Mouse (Mus musculus) kidney, embryonic 15.5 days (tissue): Measurements from ENCODE around the gene H2afy2. TPM values are rescaled to one million over a fixed set of nuclear protein-coding genes. Genes with fewer than 3 reads are reported as not detected.

Experiments used
- ATAC-seq: fragments of 200-750 bp; cut with Nextera tagmentation; replicated peaks from 2 replicates; pipeline ENCODE4 v1.8.0; 2017; ENCODE audit warnings: moderate TSS enrichment; ENCODE audit not compliant: low FRiP score
- H3K27ac ChIP-seq: fragments of 300-500 bp; sonication (generic); 2 replicates; pipeline ENCODE4 v1.5.1; 2015; ENCODE audit warnings: mild to moderate bottlenecking, inconsistent platforms
- H3K27me3 ChIP-seq: fragments of 300-500 bp; sonication (generic); 2 replicates; pipeline ENCODE4 v1.6.1; 2015; ENCODE audit warnings: inconsistent platforms
- H3K36me3 ChIP-seq: fragments of 300-500 bp; sonication (generic); 2 replicates; pipeline ENCODE4 v1.6.1; 2015; ENCODE audit warnings: inconsistent platforms
- H3K4me1 ChIP-seq: fragments of 300-500 bp; sonication (generic); 2 replicates; pipeline ENCODE4 v1.6.1; 2015; ENCODE audit warnings: inconsistent platforms
- H3K4me2 ChIP-seq: fragments of 300-500 bp; sonication (generic); 2 replicates; pipeline ENCODE4 v1.6.1; 2015; ENCODE audit warnings: moderate library complexity, mild to moderate bottlenecking, inconsistent platforms
- H3K4me3 ChIP-seq: fragments of 300-500 bp; sonication (generic); replicated peaks from 2 replicates; pipeline ENCODE4 v1.5.1; 2015; ENCODE audit warnings: mild to moderate bottlenecking, inconsistent platforms
- H3K9ac ChIP-seq: fragments of 300-500 bp; sonication (generic); 2 replicates; pipeline ENCODE4 v1.6.1; 2015; ENCODE audit warnings: mild to moderate bottlenecking, inconsistent platforms
- H3K9me3 ChIP-seq: fragments of 300-500 bp; sonication (generic); replicated peaks from 2 replicates; pipeline ENCODE4 v1.6.1; 2016; ENCODE audit warnings: inconsistent platforms
- WGBS: fragments of 180-500 bp; shearing (Covaris S2); methylation state at CpG from one replicate; pipeline ENCODE4 v1.1.7; 2015; ENCODE audit warnings: mixed read lengths; 5-methylcytosine and 5-hydroxymethylcytosine counted together
- polyA plus RNA-seq: library from polyadenylated mRNA; unstranded; fragments of >200 nt; fragmentation: Nextera tagmentation; extraction: Ambion mirVana; gene quantifications from 2 replicates; pipeline ENCODE4 v1.2.1, GENCODE M21; 2015

Gene H2afy2
- polyA plus RNA-seq, 1 experiment from 2014 or later, result 155 TPM

GRCm38 (mm10) chr10:61717406-61718296, 66.3 kb downstream of the H2afy2 start:
- H3K36me3 ChIP-seq, result no peaks in the 10 kb centered on the region
- no peak overlapping the region for H3K4me3 ChIP-seq
- ATAC-seq, result no peak
- no peaks in the 10 kb centered on the region for H3K9me3 ChIP-seq
- no peak overlapping the region for H3K27ac ChIP-seq
- peaks cover 13% of the 10 kb centered on the region for H3K4me1 ChIP-seq
- no peaks in the 10 kb centered on the region for H3K27me3 ChIP-seq
- H3K9ac ChIP-seq, result no peak overlapping the region
- 91% methylated on average over 12 of the region's 12 CpGs for WGBS
- H3K4me2 ChIP-seq, result no peak overlapping the region

GRCm38 (mm10) chr10:61715996-61716864, 67.7 kb downstream of the H2afy2 start:
- ATAC-seq, result peak; percentile 12; the same call in 1 of the 2 replicates
- H3K27me3 ChIP-seq, result no peaks in the 10 kb centered on the region
- H3K9me3 ChIP-seq, result no peaks in the 10 kb centered on the region
- H3K9ac ChIP-seq, result no peak overlapping the region
- no peak overlapping the region for H3K27ac ChIP-seq
- H3K4me1 ChIP-seq, result peaks cover 13% of the 10 kb centered on the region
- peak overlapping the region; percentile 87 for H3K4me2 ChIP-seq
- no peaks in the 10 kb centered on the region for H3K36me3 ChIP-seq
- peak overlapping the region; percentile 71 for H3K4me3 ChIP-seq
- 75% methylated on average over 7 of the region's 7 CpGs for WGBS

- no peaks in the 10 kb centered on the region for H3K27me3 ChIP-seq
- H3K27ac ChIP-seq, result no peak overlapping the region
- ATAC-seq, result peak; percentile 55
- no peaks in the 10 kb centered on the region for H3K36me3 ChIP-seq
- no peaks in the 10 kb centered on the region for H3K9me3 ChIP-seq
- H3K9ac ChIP-seq, result peak overlapping the region; percentile 21; the same call in 1 of the 2 replicates
- WGBS, result under 1% methylated on average over 11 of the region's 11 CpGs
- H3K4me2 ChIP-seq, result peak overlapping the region; percentile 87
- peaks cover 13% of the 10 kb centered on the region for H3K4me1 ChIP-seq
- peak overlapping the region; percentile 71 for H3K4me3 ChIP-seq
Measured at GRCm38 (mm10) chr10:61715462-61715837, 68.5 kb downstream of the H2afy2 start.

- H3K9ac ChIP-seq, result peak within 1 kb of the TSS; percentile 21; the same call in 1 of the 2 replicates
- peak within 1 kb of the TSS; percentile 3; the same call in 1 of the 2 replicates for H3K27ac ChIP-seq
- H3K4me3 ChIP-seq, result peak within 1 kb of the TSS; percentile 71
- 15% methylated on average over 26 of the region's 36 CpGs for WGBS
- no peaks in the 10 kb centered on the region for H3K36me3 ChIP-seq
- ATAC-seq, result peak; percentile 93
- peak within 1 kb of the TSS; percentile 87 for H3K4me2 ChIP-seq
- H3K4me1 ChIP-seq, result peaks cover 13% of the 10 kb centered on the region
- H3K27me3 ChIP-seq, result no peaks in the 10 kb centered on the region
- no peaks in the 10 kb centered on the region for H3K9me3 ChIP-seq
Measured at GRCm38 (mm10) chr10:61714771-61715461, 69.0 kb downstream of the H2afy2 start, which contains the start of gene Aifm2. TSS of gene Aifm2 (plus strand) at chr10:61715263.

GRCm38 (mm10) chr10:61714146-61714545, 69.8 kb downstream of the H2afy2 start:
- WGBS, result 98% methylated on average over 4 of the region's 4 CpGs
- Histone ChIP-seq H3K4me2 (no peak overlapping the region), H3K27me3 (no peaks in the 10 kb centered on the region), H3K27ac (no peak overlapping the region), H3K4me1 (peaks cover 13% of the 10 kb centered on the region), H3K9ac (no peak overlapping the region), H3K36me3 (no peaks in the 10 kb centered on the region), H3K4me3 (no peak overlapping the region), H3K9me3 (no peaks in the 10 kb centered on the region)
- no peak for ATAC-seq

GRCm38 (mm10) chr10:61713601-61714000, 70.3 kb downstream of the H2afy2 start:
- Histone ChIP-seq H3K27me3 (no peaks in the 10 kb centered on the region), H3K27ac (no peak overlapping the region), H3K4me1 (peaks cover 13% of the 10 kb centered on the region), H3K9ac (no peak overlapping the region), H3K4me2 (no peak overlapping the region), H3K9me3 (no peaks in the 10 kb centered on the region), H3K36me3 (no peaks in the 10 kb centered on the region), H3K4me3 (no peak overlapping the region)
- ATAC-seq, result no peak
- 77% methylated on average over 3 of the region's 3 CpGs for WGBS

GRCm38 (mm10) chr10:61706412-61707375, 77.3 kb downstream of the H2afy2 start:
- WGBS, result 72% methylated on average over 6 of the region's 6 CpGs

GRCm38 (mm10) chr10:61704663-61705062, 79.3 kb downstream of the H2afy2 start:
- H3K36me3 ChIP-seq, result peaks cover 38% of the 10 kb centered on the region
- H3K4me2 ChIP-seq, result no peak overlapping the region
- H3K9ac ChIP-seq, result no peak overlapping the region
- no peak overlapping the region for H3K4me3 ChIP-seq
- ATAC-seq, result no peak
- WGBS, result 77% methylated on average over 4 of the region's 4 CpGs
- H3K9me3 ChIP-seq, result no peaks in the 10 kb centered on the region
- no peaks in the 10 kb centered on the region for H3K4me1 ChIP-seq
- H3K27me3 ChIP-seq, result no peaks in the 10 kb centered on the region
- no peak overlapping the region for H3K27ac ChIP-seq

More at GRCm38 (mm10) chr10:61706412-61707375, 77.3 kb downstream of the H2afy2 start:
- Histone ChIP-seq H3K4me3 (no peak overlapping the region), H3K27ac (no peak overlapping the region), H3K36me3 (peaks cover 22% of the 10 kb centered on the region), H3K27me3 (no peaks in the 10 kb centered on the region), H3K9ac (no peak overlapping the region), H3K9me3 (no peaks in the 10 kb centered on the region), H3K4me1 (no peaks in the 10 kb centered on the region), H3K4me2 (no peak overlapping the region)
- no peak for ATAC-seq

- 73% methylated on average over 2 of the region's 2 CpGs for WGBS
- peak overlapping the region; percentile 96 for H3K4me2 ChIP-seq
- no peaks in the 10 kb centered on the region for H3K9me3 ChIP-seq
- peaks cover 19% of the 10 kb centered on the region for H3K4me1 ChIP-seq
- H3K9ac ChIP-seq, result 0 out of 2 replicates have a peak overlapping the region, but pooled peaks have one; percentile 72
- ATAC-seq, result no peak
- H3K27ac ChIP-seq, result no peak overlapping the region
- peaks cover 53% of the 10 kb centered on the region for H3K36me3 ChIP-seq
- no peaks in the 10 kb centered on the region for H3K27me3 ChIP-seq
- H3K4me3 ChIP-seq, result peak overlapping the region; percentile 73
Measured at GRCm38 (mm10) chr10:61697028-61697427, 86.9 kb downstream of the H2afy2 start.

- peak overlapping the region; percentile 73 for H3K4me3 ChIP-seq
- H3K27ac ChIP-seq, result no peak overlapping the region
- no peaks in the 10 kb centered on the region for H3K9me3 ChIP-seq
- no peaks in the 10 kb centered on the region for H3K27me3 ChIP-seq
- peaks cover 53% of the 10 kb centered on the region for H3K36me3 ChIP-seq
- peaks cover 19% of the 10 kb centered on the region for H3K4me1 ChIP-seq
- H3K9ac ChIP-seq, result peak overlapping the region; percentile 72
- no peak for ATAC-seq
- WGBS, result 10% methylated on average over 19 of the region's 19 CpGs
- peak overlapping the region; percentile 96 for H3K4me2 ChIP-seq
Measured at GRCm38 (mm10) chr10:61696560-61696823, 87.5 kb downstream of the H2afy2 start.
